Mouse (Mus musculus) retina, postnatal 7 days (tissue): ENCODE results near the gene Cbx2.

ENCODE experiments used
- DNase-seq: peaks from one replicate; pipeline ENCODE4 v3.0.0-alpha.2; 2012; ENCODE audit warnings: low read depth, low spot score

Gene Cbx2

DNA sequence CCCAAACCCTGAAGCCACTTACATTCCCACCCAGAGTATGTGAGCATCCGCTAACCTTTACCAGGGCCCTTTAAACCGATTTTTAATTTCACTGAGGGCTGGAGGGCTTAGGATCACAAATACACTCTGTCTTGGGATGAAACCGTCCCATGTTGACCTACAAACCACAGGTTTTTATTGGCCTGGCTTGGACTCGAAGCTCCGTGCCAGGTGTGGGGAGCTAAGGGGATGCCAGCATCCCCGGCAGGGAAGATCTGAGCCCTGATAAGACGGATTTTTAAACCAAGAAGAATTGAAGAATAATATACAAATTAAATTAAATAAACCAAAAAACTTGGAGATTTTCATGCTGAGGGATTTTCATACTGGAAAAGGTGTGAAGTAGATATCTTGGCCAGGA is 8.3 kb upstream of the Cbx2 start:
- no peak for DNase-seq

DNA sequence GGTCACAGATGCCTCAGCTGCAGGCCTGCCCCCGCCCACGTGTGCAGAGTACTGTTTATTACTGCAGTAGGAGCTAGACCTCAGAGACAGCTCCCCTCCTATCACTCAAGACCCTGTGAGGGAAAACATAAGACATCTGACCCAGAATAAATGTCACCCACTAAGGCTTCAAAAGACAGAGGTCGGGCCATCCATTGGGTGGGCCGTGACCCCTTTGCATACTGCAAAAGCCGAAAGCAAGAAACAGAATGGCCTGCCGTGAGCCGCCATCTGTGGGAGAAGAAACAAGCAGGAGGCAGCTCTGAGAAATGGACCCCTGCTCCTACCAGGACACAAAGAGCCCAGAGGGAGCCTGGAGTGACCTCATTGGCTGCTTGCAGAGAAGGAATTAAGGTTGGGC is 5.3 kb upstream of the Cbx2 start:
- no peak for DNase-seq

DNA sequence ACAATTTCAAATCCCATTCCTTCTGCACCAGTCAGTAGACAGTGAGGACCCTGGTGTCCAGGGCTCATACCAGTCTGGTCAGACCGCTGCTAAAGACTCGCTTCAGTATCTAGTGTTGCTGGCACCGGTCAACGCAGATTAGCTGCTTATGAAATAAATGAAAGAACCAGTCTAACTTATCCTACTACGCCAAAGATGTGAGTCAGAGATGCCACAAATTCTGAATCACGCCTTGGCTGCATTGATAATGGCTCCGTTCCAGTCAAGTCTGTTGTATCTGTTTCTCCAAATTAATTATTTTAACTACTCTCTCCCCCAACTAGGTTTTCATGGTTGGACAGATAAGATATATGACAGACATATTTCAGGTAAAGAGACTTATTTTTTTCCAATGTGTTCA is 1.6 kb upstream of the Cbx2 start:
- DNase-seq = no peak

DNA sequence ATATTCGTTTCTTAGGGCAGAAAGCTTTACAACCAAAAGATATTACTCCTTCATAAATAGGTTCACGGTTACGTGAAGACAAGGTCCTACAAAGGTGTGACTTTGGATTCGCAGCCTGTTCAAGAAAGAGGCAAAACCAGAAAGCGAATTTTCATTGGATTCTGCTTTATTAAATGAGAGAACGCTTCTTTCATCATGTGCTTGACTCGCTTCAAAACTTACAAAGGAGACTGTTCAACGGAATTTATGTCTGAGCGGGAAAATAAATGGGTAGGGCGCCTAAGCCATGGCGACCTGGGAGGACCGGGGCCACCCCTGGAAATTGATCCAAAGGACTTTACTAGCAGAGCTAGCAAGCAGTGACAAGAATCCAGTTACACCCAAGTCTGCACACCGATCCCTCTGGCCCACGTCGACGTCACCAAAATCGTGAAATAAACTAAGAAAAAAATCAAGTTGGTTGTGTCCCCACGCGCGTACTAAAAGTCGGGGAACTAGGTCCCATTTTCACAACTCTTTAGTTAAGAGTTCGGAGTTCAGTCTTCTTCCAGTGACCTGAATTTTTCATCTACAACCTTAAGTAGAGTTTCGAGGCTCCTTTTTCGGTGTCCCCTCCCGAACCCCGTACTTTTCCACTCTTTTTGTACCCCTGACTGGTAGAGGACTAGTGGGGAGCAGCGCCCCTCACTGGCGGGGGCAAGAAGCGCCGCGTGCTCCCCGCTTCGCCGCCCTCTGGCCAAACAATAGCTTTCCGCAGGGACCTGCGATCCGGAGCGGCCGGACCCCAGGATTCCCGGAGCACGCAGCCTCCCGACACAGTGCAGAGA is 481 bp upstream of the Cbx2 start:
- no peak for DNase-seq

DNA sequence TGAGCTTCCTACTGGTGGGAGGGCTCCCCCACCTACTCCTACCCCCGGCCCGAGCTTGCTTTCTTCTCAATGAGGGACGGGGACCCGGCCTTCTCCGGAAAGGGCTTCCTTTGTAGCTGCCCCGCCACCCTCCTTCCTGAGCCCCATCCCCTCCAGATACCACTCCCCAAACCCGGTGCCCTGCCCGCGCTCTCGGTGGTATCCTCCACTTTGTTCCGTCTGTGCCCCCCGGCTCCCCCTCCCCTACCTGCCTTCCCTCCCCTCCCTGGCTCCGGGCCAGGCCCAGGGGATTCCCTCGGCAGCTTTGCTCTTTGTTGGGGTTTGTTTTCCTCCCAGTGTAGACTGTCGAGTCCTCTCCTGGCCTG is 836 bp downstream of the Cbx2 start:
- DNase-seq = no peak

DNA sequence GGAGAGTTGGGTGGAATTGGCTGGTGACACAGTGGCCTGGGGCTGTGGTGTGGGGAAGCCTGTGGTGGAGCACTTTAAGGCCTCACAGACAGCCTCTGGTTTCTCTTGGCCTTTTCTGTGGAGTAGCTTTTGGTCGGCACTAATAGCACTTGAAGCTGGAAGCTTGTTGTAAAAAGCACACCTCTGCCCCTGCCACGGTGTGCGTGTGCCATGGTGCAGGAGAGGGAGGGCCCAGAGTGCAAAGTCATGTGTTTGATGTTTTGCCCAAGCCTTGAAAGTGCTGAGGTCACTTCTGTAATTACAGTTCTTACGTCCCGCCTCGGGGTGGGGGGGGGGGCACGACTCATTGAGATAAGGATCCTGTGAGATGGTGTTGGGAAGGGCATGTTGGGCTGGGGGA is 1.5 kb downstream of the Cbx2 start:
- DNase-seq = no peak

DNA sequence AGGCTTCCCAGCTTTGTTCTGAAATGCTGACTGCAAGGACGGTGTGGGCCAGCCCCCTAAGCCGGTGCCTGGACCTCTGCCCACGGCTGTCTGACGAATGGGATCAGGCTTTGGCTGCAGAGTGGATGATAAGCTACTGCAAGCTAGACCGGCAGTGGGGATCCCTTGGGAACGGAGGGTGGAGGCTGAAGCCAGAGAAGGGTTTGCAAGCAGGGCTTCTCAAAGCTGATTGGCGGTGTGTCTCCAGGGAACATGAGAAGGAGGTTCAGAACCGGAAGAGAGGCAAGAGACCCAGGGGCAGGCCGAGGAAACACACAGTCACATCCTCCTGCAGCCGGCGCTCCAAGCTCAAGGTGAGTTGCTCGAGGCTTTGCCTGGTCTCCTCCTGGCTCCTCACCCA is 3.4 kb downstream of the Cbx2 start:
- peak; percentile 51 for DNase-seq

DNA sequence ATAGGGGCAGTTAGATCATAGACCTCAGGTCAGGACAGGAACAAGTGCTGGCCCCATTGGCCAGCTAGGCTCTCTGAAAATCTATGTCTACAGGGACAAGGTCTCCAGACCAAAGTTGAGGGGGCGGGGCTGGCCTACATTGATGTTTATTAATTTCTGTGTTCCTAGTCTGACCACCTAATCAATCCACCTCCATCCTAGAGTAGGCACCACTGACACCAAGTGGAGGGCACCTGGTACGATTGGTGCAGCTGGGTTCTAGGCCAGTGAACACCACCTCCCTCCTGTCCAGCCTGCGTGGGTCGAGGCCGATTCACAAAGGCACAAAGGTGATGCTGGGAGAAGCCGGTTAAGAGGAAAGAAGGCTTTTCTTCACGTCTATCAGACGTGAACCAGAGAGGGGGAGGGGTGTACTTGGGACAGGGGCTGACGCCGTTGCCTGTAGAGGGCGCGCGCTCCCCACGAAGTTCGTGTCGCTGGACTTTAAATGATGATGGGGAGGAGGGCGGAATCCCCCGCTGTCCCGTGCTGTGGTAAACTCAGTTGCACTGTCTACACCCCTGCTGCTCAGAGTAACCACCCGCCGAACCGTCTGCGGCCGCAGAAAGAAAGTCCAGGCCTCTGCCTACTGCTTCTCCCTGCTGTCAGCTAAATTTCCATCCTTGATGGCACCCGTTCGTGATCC is 11.3 kb downstream of the Cbx2 start:
- DNase-seq = no peak

DNA sequence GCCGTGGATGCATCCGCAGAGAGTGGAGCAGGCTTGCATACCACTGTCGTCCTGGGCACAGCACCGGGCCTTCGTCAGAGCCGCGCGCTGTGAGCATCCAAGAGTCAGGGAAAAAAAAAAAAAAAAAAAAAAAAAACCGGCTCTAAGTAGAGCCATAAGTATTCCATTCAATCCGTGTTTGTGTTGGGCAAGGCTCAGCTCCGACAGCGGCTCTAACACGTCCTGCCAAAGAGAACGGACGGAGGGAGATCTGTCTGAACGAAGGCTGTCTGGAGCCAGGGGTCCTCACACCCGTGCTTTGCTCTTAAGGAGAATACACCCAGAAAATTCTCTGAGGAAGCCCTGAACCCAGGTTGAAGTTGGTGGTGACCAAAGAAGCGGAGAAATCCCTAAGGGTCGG is 11.9 kb downstream of the Cbx2 start:
- no peak for DNase-seq

DNA sequence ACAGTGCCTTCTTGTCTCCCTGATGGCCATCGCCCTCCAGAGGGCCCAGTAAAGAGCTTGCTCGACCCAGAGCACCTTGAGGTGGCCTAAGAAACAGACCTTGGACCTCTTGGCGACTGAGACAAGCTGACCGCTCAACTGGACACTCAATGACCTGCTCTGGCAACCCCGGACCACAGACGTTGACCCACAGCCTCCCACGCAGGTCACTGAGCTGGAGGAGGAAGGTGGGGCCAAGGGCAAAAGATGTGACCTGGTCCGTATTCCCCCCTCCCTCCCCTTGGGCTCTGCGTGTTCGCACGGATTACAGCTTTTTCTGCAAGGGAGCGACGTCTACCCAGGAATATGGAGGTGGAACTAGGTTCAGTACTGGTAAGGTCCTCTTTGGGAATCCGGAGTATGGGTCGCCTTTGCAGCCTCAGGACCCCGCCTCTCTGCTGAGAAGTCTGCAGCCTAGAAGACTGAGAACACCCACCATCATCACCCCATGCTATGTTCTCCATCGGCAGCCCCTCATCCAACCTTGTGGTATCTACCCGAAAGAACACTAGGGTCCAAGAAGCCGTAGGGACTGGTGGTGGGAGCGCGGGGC is 12.4 kb downstream of the Cbx2 start:
- DNase-seq = no peak

DNA sequence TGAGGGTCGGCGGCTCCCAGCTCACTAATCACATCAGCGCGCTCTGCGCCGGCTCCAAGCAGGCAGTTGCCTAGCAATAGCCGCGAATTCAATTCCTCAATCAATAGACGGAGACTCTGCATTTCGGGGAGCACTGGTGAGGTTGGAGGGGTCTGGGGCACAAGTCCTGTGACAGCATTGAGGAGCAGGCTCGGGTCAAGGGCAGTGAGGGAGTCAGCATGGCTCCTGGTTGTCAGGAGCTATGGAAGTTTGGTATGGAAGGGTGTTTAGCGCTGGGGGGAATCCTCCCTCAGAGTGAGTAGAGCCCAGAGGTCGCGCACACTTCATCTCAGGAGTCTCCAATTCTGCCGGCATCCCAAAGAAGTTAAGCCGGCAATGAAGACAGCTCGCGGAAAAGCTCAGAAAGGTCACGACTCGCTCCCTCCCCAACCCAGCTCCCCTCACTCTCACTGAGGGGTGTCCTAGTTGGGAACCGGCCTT is 13.0 kb downstream of the Cbx2 start:
- DNase-seq = no peak

DNA sequence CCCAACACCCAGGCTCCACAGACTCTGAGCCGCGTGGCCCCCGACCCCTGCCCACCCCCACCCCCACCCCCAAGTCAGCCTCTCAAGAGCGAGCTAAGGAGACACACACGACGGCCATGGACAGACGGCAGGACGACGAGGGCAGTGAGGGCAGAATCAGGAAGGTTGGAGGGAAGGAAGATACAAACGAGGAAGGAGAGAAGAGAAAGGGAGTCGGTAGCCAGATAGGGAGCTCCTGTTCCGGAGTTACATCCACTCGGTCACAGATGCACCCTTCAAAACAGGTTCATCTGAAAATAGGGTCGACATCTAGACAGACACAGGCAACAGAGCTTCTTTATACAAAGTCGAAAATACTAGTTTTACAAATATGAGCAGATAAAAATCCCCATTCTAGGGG is 13.7 kb downstream of the Cbx2 start:
- no peak for DNase-seq

DNA sequence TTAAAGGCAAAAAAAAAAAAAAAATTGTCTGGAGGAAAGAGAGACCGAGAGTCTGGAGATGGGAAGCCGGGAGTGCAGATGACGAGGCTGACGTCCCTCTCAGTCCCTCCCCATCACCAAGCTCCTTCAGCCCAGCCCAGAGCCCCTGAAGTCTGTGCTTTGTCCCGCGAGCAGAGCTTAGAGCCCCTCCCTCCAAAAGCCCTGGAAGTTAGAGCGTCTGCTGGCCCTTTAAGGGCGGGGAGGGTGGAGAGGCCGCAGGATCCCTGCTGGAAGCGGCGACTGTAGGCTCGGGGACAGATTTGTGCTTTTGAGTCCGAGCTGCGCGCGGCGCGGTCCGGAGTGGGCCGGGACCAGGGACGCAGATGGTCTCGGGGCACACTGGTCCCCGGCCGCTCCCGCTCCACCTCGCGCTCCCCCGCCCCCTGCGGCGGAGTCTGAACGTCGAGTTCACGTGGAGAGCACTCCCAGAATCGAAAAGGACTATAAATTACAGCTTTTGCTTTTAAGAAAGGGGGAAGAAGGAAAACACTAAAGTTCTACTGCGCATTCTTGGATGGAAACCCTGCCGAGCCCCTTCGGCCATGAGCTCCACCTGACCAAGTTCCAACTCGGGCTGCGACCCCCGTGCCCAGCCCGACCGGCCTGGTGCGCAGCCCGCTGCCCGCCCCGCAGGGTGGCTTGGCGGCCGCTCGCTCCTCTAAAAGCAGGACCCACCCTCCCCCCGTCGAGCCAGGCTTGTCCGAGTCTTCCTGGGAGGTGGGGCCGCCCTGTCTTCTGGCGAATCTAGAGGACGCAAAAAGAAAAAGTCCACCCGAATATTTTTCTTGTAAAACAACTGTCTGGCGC is 14.4 kb downstream of the Cbx2 start:
- DNase-seq = no peak

DNA sequence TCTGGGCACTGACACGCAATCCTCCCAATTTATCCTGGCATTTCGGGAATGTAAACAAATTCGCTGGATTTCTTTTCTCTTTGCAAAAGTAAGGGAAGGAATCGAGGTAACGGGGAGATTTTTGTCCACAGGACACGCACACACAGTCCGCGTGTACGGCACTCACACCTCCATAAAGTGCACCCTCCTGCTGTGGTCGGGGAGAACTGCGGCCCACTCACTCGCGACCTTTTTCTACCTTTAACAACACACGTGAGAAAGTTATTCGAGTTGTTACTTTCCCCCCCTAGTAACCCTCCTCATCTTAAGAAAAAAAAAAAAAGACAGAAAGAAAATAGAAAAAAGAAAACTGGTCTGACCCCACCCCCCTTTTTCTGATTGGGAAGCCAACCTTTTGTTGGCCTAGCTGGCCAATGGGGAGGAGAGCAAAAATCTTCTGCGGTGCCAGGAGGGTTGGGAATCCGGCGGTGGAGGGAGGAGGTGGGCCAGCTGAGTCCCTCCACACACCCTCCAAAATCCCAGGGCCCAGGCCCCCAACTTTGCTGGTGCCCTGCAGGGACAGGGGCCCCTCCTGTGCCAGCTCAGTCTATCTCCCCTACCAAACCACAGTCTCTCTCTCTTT is 15.1 kb downstream of the Cbx2 start:
- DNase-seq = no peak

DNA sequence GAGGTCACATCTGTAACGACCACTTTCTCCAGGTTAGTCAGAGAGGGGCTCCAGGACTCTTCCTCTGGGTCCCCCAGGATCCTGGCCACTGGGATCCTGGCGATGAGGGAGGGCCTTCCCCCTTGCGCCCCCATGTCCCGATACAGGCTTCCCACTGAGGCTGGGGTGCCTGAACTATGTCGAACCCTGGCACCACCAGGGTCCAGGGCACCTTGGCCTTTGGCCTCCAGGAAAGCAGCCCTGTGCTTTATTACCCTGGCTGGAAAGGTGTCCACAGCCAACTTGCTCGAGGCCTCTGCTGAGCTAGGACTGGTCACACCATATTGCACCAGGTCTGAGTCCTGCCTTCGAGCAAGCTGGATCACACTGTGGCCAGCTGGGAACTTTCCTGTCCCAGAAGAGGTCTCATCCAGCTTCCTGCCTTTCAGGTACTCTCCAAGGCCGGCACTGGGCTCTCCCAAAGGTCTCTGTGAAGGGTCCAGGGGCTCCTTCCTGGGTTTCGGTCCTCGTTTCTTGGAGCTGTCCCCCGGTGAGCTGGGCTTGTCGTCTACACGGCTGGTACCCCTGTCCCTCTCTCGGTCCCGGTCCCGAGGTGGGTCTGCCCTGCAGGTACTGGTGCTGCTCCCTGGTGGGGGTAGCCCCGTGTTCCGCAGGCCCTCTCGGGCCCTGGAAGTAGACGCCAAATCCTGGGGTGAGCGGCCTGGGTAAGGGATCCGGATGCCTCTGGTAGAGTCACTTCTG is 16.2 kb downstream of the Cbx2 start:
- DNase-seq = no peak

DNA sequence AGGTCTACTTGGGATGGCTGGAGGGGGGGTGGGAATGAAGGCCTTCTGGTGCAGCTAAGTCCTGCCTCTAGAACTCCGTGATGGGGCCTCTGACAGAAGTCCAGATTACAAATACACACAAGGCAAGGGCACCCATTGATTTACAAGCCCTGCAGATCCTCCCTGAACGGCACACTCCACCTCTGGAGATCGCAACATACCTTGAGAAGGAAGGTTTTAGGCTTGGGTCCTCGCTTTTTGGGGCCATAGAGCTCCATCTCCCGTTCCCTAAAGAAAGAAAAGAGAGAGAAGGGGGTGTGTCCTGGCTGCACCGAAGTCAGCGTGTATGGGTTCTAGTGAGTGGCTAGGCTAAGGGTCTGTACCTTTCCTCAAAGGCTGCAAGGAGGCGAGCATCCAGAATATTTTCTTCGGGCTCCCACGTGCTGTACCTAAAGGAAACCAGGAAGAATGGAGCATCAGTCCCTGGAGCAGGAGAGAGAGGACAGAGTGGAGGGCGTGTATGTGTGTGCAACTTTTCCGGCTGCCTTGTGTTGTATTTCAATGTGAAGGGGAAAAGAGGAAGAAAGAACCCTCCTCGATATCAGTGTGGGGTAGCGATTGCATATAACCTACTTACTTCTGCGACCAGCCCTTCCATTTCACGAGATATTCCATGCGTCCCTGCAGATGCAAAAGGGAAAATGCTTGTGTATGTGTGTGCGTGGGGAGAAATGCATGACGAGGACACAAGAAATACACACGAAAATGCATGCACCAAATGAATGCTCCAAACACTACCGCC is 17.2 kb downstream of the Cbx2 start:
- DNase-seq = no peak

DNA sequence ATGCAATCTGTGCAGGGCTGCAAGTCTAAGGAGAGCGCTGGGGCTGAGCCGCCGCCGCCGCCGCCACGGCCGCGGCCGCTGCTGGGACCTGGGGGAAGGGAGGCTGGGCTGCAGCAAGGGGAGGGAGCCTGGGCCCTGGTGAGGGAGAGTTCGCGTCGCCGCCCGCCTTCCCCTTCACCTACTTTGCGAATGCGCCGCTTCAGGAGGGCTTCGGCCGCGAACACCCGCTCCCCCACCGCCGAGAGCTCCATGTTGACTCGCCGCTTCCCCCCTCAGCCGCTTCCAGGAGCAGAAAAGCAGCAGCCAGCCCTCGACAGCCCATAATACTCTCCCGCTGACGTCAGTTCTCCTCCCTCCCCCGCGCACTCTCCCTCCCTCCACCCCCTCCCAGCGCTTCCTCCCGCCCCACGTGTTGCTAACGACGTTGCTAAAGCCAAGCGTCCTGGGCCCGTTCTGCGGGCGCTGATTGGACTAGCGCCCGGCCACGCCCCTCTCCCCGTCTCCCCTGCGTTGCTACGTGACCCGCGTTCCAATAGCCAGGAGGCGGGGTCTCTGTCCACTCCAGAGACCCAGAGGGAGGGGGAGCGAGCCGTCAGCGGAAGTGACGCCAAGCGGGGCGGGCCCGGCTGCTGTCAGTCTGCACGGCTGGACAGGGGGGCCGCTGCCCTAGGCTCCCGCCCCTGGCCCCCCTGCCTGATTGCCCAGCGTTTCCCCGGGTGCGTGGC is 18.0 kb downstream of the Cbx2 start, which contains the start of gene Cbx8:
Gene Cbx8 (minus strand): TSS at position 370 of the 725 bp plus-strand sequence.
- peak; percentile 99 for DNase-seq

DNA sequence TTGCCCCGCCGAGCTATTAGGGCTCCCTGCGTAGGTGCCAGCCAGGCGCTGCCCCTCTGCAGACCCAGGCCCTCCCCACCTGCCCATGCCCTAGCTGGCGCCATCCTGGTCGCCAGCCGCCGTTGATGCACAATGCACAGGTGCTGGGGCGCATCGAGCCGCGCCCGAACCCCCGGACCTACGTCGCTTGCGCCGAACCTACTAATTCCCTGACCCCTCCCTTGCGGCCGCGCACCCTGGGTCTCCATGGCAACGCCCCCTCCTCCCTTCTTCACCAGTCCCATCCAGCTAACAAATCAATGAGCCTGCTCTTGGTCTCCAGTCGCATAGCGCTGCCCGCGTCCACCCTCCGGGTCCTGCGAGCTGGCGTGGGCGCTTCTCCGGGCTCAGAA is 18.6 kb downstream of the Cbx2 start:
- no peak for DNase-seq

DNA sequence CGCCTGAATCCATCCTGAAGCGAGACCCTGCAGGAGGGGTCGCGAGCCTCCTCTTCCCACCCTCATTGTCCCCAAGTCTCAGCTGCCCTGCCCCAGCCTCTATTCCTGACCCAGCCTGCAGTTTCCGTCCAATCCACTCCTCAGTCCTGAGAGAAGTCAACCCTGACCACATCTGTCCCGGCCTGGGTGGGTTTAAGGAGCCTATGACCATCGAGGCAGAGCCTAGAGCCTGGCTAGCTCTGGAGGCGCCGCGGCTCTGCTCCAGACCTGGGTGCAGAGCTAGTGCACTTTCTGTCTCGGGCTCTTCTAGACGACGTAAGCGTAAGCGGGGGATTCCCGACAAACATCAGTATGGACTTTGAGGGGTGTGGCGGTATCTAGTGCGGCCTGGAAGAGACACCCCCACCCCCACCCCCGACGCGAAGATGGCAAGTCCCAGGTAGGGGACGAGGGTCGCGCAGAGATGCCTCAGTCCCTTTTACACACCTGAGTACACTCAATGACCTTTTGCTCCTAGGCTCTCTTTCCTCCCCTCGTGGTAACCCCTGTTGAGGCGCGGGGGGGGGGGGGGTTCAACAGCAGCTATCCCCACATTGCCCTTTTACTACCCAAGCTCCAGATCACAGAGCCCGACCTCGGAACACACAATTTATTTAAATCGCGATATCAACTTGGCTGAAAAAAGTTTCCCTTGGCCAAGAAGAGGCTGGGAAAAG is 19.1 kb downstream of the Cbx2 start:
- no peak for DNase-seq
